Mouse (Mus musculus): ENCODE results near the gene Tpm1.

Gene Tpm1

DNA sequence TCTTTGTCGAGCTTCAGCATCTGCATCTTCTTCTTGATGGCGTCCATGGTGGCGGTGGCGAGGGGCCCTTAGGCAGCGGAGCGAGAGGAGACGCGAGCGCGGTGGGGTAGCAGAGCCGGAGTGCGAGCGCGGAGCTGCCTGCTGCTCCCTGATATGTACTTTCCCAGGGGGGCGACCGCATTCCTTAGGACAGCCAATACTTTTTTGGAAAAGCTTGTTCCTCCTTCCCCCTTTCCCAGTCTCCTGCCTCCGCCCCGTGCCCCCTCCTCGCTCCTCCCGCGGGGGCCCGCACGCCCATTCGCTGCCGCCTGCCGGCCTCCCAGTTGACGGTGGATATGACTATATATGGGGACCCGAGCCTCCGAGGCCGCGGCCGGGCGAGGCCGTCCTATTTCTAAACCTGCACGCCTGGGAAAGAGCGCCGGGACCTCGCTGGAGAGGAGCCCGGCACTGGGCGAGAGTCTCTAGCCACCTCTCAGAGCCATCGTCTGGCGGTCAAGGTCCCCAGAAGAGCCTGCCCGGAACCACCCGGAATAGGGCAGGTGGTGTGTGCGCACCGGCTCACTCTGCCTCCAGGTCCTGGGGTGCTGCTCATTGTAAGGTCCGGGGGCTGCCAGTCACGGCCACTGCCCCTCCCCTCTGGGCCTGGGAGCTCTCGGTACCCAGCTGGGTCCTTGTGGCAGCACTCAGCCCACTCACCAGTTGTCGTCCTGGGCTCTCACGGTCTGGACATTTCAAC is at the start of gene Tpm1:
Gene Tpm1 (minus strand): TSS at position 321 of the 739 bp plus-strand sequence.
- in situ Hi-C loops (cut with MboI, MseI), result loop anchor here in 1 of 2 experiments (10.0 kb wide), 1 partner anchor 1344 kb away; no protein-coding TSS in a partner anchor

DNA sequence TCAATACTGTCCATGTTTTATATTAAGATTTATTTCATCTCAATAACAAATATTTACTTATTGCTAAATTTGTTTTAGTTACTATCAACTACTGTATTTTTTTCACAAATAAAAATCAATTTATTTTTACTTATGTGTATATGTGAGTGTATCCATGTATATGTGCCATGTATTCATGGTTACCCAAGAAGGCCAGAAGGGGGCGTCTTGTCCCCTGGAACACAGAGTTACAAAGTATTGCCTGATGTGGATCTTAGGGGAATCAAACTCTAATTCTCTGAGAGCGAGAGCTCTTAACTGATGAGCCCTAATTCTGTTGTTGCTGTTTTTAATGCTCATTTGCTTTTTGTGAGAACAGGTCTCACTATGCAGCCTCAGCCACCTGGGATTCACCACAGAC is 45.2 kb upstream of the Tpm1 start:
- in situ Hi-C loops (cut with MboI, MseI), result no loop called here

DNA sequence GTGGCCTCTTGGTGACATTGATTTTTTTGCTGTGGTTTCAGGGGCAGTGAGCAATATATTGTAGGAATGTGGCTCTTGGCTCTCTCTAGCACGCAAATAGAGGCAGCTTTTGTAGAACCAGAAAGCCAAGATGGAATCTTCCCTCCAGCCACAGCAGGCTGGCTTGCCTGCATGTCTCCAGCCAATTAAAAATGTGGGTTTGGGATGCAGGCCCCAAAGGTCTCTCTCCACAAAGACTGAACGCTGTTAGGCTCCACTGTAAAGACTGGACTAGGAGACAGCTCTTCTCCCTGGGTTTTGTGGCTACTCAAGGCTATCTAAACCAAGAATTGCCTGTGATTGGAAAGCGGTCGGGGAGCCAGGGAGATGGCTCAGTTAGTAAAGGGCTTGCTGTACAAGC is 43.0 kb upstream of the Tpm1 start:
- in situ Hi-C loops (cut with MboI, MseI), result no loop called here

DNA sequence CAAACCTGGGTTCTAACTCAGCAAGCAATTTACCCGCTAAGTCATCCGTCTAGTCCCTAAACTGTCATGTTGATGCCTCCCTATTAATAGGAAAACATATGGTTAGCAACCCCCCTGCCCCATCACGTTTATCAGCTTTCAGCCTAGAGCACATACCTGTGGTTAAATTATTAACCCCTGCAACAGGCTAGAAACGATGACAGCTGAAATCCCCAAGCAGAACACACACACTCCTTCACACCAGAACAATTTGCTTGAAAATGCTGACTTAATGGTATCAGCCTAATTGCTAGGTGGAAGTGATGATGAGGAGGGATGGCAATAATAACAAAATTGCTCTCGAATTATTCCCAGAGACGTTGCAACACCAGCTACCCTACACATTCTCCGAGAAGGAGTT is 42.4 kb upstream of the Tpm1 start:
- in situ Hi-C loops (cut with MboI, MseI), result no loop called here

DNA sequence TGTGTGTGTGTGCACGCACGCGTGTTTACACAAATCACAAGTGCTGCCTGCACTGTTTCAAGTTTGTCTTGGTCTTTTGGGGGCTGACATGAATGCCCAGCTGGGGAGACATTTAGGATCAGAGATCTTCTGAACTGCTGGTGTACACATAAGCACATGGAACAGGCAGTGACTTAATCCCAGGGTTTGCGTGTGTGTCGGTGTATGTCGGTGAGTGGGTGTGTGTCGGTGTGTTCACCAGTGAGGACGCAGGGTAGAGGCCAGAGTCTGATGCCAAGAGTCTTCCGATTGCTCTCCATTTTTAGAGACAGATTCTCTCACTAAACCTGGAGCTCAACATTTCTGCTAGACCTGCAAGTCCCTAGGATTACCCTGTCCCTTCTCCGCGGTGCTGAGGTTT is 41.9 kb upstream of the Tpm1 start:
- in situ Hi-C loops (cut with MboI, MseI), result no loop called here

DNA sequence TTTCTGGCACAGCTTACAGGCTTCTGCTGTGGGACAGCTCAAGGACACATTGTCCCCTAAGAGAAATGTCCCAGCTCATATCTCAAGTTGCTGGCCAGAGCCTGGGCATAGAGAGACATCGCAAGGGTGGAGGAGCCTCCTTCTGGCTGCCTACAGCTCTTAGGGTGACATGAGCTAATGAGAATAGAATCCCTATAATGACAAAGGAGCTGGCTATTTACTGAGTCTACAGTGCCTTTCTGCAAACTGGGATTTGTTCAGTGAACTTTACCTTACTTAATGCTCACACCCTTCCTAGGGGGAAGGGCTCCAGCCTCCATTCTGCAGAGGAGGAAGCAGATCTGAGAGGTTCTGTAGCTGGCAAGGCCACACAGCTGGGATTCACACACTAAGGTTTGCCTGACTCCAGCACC is 41.4 kb upstream of the Tpm1 start:
- in situ Hi-C loops (cut with MboI, MseI), result no loop called here

DNA sequence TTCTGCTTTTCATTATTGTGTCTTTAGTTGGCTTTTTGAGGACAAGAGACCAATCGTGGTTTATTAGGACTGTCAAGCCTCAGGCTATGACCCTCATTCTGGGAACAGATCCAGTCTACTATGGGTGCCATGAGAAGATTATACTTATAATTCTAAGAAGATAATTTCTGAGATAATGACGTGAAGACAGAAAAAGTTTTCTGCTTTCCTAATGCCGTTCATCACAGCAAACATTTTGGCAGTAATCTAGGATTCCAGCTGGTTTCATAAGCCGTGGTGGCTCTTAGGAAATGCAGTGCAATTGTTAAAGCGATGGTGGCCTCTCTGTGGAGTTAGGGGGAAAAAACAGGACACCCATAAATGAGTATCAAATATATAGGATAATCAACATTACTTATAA is 40.0 kb upstream of the Tpm1 start:
- in situ Hi-C loops (cut with MboI, MseI), result no loop called here

DNA sequence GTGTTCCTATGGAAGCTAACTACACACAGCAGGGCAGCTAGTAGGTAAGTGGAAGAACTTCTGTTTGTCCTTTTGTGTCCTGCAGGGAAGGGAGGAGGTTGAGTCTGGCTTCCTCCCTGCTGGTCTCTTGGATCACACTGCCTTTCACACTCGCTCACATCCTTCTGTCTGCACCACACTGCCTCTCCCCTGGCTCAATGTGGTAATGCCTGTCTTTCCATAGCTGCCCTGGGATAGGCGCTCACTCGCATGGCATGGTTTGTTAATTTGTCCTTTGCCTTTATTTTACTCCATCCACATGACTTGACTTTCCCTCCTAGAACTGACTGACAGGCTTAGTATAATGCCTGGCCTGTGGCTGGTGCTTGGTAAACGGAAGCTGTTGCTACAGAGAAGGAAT is 34.6 kb upstream of the Tpm1 start:
- in situ Hi-C loops (cut with MboI, MseI), result no loop called here

DNA sequence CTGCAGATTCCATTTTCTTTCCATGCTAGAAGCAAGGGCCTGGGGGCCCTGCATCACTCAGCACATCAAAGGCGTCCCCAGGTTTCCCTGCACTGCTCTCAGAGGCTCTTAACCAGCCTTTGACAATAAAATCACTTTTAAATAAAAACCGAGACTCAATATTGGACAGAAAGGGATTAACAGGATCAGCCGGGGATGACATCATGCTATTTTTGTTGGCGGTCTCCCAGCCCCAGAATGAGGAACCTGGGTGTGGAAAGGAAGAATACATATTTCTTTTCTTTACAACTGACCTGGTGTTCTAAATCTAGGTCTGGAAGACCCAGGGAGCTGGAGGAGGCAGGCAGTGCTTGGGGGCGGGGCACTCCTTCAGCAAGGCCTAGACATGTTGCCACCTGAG is 32.5 kb upstream of the Tpm1 start:
- in situ Hi-C loops (cut with MboI, MseI), result no loop called here

DNA sequence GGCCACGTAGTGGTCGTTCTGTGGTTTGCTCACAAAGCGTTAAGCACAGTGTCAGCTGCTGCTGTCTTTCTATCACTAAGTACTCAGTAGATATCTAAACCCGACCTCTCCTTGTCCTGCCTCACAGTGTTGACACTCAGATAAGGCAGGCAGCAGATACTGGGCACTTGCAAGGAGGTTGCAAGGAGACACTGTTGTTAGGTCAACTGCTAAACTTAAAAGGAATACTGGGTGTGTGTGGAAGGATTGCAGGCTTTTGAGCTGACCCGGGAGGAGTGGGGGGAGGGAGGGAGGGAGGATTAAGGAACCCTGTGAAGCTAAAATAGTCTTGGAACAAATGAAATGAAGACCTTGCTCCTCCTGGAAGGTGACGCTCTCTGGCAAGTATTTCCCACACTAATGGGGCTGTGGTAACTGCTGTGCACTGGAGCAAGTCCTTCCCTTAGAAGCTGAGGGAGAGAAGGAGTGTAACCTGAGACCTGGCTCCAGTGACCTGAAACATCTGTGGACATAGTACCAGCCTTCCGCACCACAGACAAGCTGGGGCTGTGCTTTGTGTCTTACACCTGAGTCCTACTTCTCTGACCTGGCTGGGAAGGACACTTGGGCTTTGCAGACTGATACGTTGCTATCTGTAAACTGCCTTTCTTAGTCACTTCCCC is 28.6 kb upstream of the Tpm1 start:
- in situ Hi-C loops (cut with MboI, MseI), result no loop called here

DNA sequence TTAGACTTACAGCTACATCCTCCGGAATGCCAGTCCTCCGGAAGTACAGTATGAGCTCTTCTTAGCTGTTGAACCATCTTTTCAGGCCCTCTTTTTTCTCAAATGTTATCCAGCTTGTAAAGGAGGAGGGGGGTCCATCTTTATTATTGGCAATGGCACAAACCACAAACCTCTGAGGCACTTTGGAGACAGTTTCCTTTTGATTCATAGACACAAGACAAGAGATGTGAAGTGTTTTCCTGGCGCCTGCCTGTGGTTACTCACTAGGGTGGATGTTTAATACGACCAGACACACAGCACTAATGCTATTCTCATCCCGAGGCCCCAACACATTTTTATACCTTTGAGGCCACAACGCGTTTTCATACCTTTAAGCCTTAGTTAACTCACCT is 28.1 kb upstream of the Tpm1 start:
- in situ Hi-C loops (cut with MboI, MseI), result no loop called here

DNA sequence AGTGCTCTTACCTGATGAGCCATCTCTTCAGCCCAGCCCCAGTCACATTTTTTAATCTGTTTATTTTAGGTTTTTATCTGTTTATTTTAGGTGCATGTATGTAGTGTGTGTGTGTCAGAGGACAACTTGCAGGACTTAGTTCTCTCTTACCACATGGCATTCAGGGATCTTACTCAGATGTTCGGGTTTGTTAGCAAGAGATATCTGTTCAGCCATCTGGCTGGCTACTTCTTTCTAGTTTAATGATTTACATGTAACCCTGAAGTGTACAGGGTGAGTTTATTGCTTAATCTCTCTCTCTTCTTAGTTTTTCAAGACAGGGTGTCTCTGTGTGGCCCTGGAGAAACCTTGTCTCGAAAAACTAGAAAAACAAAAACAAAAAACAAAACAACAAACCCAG is 23.0 kb upstream of the Tpm1 start:
- in situ Hi-C loops (cut with MboI, MseI), result no loop called here

DNA sequence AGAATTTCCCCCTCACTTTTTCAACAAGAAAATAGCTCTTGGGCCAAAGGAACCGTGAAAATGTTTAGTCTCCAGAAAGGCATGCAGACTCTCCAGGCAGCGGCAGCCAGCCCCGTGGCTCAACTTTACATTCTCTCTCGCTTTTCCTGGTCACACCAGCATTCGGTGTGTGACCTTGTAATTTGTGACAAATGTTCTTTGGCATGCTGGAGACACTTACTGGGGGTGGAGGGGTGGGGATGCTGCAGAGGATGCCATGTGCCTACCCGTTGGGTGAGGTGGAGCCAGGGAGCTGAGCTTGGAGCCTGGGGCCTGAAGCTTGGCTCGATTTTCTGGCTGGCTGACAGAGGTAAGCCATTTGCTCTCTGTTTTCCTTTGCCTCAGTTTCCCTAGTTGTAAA is 22.4 kb upstream of the Tpm1 start:
- in situ Hi-C loops (cut with MboI, MseI), result no loop called here

DNA sequence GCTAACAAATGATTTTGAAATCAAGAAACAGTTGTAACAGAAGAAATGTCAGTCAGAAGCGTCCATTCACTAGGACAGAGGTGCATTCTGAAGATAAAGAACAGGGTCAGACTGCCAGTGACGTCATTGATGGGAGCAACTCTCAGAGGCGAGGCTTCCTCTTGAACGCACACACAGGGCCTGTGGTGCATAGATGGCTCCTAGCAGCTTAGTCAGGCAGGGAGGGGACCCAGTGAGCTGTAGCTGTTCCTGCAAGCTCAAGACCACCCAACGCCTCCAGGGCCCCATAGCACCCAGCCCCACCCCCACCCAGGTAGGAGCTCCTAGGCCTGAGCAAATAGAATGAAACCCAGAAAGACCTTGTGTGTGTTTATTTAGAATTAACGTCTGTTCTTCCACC is 21.9 kb upstream of the Tpm1 start:
- in situ Hi-C loops (cut with MboI, MseI), result no loop called here

DNA sequence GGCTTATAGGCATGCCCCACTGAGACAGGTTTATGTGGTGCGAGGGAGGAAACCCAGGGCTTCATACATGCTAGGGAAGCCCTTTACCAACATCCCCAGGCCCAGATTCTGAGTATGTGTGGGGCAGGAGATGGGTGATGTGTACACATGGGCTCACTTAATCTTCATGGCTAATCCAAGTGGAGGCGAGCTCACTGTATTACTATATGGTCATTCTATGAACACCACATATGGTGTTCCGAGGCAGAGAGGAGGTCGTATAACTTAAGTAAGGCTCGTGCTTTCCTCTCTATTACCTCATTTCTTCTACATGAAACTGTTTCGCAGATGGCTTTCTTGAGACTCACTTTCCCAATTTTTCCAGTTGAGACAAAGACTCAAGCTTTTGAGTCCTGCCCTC is 17.4 kb upstream of the Tpm1 start:
- in situ Hi-C loops (cut with MboI, MseI), result loop anchor here in 1 of 2 experiments (10.0 kb wide), 1 partner anchor 1242 kb away; the partner anchor contains the start of gene Zfp609

DNA sequence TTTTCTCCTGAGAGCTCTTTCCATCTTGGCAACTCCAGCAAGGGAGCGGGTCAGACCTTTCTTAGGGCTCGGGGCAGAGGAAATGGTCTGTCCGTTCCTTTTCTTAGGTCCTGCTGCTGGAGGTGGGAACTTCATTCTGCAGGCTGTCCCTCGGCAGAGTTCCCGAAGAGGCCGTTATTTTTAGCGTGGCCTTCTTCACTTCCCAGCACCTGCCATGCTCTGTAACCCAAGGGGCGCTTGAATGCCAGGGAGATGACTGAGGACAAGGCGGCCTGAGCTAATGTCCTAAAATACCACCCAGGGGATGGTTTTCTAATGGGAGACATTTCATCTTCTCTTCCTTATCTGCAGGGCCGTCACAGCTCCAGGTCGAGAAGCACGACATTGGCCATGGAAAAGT is 10.5 kb upstream of the Tpm1 start:
- in situ Hi-C loops (cut with MboI, MseI), result loop anchor here in 1 of 2 experiments (10.0 kb wide), 1 partner anchor 1235 kb away; the partner anchor contains the start of gene Zfp609

DNA sequence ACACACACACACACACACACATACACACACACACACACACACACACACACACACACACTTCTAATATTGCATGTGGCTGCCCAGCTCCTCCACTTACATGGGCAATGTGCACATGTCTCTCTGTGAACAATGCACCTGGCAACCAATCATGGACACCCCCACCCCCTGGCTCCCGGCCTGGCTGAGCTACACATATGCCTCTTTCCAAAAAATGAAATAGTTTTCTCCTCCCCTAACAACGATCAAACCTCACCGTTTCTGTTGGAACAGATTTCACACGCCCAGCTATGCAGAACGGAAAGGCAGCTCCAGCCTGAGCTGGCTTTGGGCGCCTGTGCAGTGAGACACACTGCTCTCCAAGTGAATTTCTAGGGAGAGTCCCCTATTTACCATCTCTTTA is 9.2 kb upstream of the Tpm1 start:
- in situ Hi-C loops (cut with MboI, MseI), result no loop called here

DNA sequence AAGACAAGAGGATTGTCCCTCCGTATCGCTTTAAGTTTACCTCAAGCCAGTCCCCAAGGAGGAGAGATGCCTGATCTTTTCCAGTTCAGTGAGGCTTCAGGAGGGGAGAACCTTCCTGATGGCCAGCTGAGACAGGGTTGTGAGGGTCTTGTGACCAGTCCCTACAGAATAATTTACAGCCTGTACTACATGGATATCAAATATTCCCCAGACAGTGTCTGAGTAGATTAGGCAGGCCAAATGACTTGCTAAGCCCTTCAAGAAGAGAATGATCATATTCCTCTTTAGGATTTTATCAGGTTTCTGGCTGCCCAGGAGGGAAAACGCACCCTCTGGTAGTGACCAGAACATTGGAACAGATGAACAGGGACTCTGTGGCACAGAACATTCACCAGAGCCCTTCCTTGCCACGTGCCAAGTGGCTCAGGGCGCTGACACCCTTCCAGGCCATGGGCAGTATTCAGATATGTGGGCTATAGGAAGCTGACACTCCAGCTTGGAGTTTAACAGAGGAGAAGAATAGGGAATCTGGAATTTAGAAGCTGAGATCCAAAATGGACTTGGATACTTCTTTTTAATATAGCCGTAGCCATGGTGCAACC is 1.6 kb upstream of the Tpm1 start:
- in situ Hi-C loops (cut with MboI, MseI), result no loop called here

DNA sequence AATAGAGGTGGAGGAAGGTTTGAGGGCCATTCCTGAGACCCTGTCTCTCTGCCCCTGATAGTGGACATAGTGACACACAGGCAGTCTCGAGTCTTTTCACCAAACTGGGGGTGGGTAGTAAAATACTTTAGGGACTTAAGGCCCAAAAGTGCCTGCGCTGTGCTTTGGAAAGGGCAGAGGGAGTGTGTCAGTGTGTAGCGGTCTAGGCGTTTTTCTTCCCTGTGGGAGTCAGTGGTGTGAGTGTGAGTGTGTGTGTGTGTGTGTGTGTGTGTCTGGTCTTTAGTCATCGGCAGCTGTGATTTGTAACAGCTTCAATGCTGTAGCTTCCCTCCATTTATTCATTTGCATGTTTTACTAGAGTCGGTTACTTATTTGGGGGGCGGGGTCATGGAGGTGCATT is 630 bp upstream of the Tpm1 start:
- in situ Hi-C loops (cut with MboI, MseI), result loop anchor here in 1 of 2 experiments (10.0 kb wide), 1 partner anchor 1345 kb away; no protein-coding TSS in a partner anchor

DNA sequence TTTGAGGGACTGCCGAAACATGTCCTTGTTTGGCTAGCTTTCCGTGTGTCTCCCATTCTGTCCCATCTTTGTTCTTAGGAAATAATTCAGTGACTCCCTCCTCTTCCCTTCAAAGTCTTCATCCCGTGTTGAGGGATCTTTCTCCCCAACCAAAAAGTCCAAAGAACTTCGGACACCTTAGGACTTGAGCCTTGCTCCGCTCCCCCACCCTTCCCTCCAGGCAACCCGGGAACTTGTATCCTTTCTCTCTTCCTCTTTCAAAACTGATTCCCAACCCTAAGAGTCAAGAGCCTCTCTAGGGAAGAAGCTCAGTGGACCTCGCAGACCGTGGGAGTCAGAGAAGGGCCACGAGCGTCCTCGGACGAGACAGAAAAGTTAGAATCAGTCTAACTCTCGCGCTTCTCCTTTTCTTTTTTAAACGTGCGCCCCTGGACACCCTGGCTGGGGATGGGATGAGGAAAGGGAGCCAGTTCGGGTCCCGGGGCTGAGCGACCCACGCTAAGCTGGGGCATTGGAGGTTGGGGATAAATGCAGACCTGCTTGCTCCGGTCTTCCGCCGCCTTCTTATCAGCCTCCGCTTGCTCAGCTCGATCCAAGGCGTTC is 622 bp downstream of the Tpm1 start:
- in situ Hi-C loops (cut with MboI, MseI), result loop anchor here in 1 of 2 experiments (10.0 kb wide), 1 partner anchor 1344 kb away; no protein-coding TSS in a partner anchor

DNA sequence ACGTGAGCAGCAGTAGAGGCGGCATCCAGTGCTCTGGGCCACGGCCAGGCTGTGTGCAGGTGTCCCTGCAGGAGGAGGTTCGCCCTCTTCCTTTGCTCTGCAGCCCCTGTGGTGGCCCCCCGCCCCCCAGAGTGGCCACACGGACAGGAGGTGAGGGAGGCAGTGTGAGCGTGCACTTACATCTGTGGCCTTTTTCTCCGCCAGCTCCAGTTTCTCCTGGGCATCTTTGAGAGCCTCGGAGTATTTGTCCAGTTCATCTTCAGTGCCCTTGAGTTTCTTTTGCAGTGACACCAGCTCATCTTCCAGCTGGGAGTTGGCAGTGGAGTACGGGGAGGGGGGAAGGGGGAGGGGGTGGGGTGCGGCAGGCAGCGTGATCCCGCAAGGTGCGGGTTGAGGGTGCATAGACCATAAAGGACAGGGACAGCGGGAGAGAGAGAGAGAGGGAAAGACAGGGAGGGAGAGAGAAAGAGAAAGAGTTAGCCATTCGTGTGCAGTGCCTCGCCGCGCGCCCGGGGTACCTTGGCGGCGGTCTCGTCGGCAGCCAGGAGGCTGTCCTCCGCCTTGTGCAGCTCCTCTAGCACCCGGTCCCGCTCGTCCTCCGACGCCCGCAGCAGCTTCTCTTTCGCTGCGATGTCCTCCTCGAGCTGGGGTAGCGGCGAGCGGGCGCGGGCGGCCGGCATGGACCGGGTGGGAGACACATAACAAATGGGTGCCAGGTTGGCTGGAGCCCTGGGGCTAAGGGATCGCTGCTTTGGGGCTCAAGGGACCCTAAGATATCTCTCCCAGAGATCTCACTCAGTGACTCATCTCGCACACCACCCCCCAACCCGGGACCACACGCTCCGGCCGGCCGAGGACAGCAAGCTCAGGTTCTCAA is 1.4 kb downstream of the Tpm1 start:
- in situ Hi-C loops (cut with MboI, MseI), result loop anchor here in 1 of 2 experiments (10.0 kb wide), 1 partner anchor 1343 kb away; no protein-coding TSS in a partner anchor

All from T-helper 17 cell (primary cell).